Mouse (Mus musculus) spleen, postnatal 14 days (tissue): Measurements from ENCODE around the gene Sec14l3.
A peak's percentile ranks its signal among the peaks of the same experiment; 100 is the strongest.

Experiments used
- DNase-seq, 2 experiments: peaks; one replicate each; pipeline ENCODE4 v3.0.0; 2021 to 2022; ENCODE audit warnings: low spot score in 2 of 2

The Sec14l3 gene

DNA sequence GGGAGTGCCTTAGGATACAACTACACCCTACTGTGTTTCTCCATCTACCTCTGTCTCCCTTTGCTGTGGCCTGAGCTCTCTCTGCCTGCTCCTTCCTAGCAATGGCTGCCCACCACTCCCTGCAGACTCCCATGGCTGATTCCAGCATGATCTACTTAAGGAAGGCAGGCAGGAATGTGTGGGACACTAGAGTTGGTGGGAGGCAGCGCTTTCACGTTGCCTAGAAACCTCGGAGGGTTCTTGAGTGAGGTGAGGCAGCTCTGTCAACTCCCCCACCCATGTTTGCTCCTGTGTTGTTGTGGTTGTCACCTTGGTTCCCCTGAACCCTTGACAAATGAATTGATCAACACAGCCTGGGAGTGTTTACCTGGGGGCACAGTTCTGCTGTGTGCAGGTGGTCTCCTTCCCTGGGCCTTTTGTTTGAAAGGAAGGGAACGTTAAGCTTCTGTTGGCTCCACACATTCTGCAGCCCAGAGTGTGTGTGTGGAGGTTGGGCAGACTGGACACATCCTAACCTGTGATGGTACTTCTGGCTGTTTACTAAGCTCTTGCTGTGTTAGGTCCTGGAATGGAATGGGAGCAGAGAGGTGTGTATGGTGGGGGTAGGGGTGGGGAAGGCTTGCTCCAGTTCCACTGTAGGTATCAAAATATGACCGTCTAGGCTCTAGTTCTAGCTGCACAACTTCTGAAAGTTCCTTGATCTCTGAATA lies 3.6 kb upstream of the Sec14l3 start:
- DNase-seq, result no peak

- no peak for DNase-seq
Measured at GRCm38 (mm10) chr11:4062523-4062922, 2.1 kb upstream of the Sec14l3 start.

DNA sequence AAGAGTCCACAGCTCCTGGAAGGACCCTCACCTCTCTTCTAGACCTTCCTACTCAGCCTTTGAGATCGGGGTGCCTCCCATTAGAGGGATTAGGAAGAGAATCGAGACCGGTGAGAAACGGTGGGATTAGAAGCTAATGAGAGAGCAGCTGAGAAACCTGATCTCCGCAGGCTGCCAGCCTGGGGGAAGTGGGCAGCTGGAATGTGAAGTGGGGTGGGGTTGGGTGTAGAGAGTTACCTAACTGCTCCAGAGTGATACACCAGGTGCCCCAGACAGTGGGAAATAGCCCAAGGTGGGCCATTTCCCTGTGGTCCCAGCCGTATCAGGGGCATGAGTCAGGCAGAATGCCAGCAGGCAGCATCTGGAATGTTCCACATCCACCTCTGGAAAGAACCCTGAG lies 1.7 kb upstream of the Sec14l3 start:
- no peak for DNase-seq

DNA sequence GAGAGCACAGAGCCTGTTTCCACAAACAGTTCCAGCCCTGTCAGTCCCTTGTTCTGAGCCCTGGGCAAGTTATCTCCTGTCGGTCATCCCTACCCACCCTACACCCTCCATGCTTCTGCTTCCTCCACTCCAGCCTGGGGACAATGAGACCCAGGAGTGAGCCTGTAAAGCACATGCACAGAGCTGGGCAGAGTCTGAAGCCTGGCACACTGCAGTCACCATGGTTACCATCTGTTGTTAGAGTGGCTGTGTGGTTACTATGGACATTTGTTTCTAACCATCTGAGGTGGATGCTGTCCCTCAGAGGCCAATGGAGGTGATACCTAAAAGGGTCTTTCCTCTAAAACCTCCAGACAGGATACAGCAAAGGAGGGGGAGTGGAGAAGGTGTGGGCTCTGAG lies 5.0 kb downstream of the Sec14l3 start:
- no peak for DNase-seq

DNA sequence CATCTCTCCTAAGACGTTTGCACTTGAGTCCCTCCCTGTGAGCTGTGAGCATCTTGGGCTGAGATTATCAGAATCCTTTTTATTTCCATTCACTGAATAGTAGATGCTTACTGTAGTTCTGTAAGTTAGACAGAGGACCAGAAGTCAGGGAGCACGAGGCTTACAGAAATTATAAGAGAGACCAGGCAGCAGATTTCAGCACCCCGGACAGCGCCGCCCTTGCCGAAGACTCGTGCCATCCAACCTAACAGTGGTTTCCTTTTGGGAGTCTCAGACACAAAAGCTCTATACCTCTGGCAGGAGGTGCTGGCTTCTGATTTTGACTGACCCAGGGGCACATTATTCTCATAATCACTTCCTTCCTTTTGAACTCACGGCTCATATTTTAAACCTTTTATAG lies 12.0 kb downstream of the Sec14l3 start:
- peak in 1 of 2 experiments; percentile 17 for DNase-seq

GRCm38 (mm10) chr11:4078267-4078933 lies 13.8 kb downstream of the Sec14l3 start:
- DNase-seq, result no peak

DNA sequence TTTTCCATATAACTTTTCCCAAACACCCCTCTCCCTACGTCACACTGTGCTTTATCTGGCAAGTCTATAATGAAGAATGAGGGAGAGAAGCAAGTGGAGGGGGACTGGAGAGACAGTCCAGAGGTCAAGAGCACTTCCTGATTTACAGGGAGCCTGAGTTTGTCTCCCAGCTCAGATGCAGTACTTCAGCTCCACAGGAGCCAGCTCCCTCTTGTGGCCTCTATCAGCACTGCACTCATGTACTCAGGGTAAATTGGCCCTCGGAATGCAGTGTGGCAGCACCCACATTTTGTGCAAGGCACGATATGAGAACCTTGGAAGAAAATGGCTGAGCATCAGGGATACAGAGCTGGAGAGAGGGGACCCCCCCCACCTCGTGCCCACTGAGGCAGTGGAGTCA lies 15.6 kb downstream of the Sec14l3 start:
- peak in 1 of 2 experiments; percentile 49 for DNase-seq

DNA sequence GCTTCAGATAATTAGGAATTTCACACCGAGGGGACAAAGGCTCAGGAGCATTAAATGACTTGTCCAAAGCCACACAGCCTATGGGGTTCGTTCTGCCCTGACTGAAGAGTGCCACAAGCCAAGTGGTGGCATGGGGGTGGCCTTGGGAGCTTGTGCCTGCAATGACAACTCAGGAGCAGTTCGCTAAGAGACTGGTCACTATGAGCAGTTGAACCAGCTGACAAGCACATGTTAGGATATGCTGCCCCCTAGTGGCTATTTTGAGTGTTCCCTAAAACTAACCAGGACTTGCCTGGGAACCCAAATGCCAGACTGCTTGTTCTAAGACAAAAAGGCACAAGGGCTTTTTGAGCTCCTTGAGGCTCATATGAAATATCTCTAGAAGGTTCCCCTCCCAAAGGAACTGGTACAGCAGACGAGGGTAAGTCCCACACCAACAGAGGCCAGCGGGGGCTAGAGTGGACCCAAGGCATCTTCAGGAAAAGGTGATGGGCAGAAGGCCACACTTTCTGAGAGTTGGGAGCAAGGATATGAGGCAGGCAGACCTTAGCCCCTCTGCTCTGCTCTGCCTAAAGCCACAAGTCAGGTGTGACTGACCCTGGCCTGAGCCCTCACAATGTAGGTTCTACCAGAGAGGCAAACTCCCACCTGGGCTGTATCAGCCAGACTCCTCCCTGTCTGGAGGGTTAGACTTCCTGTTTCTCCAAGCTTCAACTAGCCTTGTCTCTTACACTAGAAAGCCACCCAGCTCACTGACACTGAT lies 18.9 kb downstream of the Sec14l3 start:
- DNase-seq, result peak in 1 of 2 experiments; percentile 18

DNA sequence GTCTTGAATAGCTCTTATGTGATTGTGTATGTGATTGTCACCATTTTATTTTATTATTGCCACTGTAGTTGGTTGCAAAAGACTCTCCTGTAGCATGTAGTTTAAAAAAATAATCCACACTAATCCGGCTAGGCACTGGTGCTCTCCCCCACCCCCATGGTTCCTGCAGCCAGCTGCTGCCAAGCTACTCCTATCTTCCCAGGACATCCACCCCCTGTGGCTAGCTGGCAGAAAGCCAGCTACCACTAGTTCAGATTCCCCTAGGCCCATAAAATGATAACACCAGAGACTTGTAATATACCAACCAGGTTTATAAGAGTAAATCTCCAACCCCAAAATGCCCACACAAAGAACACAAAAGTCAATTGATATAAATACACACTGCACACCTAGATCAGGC lies 21.6 kb downstream of the Sec14l3 start:
- no peak for DNase-seq

DNA sequence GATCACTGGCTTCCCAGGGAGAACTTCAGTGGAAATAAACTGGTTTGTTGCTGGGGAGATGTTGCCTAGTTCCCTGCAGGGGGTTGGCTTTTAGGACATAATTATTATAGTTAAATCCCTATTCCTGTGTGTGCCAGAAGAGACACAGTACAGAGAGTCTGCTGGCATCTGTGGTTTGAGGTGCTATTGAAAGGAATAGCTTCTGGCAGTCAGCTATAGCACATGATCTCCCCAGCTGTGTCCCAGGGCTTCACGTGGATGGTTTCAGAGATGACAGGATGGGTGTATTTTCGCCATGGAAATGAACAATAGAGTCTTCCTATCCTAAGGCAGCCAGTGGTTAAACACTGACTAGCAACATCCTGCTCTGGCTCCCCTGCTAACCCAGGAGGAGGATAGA lies 22.6 kb downstream of the Sec14l3 start:
- no peak for DNase-seq

GRCm38 (mm10) chr11:4093459-4094377 lies 29.1 kb downstream of the Sec14l3 start:
- no peak for DNase-seq

GRCm38 (mm10) chr11:4094378-4095170 lies 29.9 kb downstream of the Sec14l3 start:
- peak; percentile 60 to 78 for DNase-seq

DNA sequence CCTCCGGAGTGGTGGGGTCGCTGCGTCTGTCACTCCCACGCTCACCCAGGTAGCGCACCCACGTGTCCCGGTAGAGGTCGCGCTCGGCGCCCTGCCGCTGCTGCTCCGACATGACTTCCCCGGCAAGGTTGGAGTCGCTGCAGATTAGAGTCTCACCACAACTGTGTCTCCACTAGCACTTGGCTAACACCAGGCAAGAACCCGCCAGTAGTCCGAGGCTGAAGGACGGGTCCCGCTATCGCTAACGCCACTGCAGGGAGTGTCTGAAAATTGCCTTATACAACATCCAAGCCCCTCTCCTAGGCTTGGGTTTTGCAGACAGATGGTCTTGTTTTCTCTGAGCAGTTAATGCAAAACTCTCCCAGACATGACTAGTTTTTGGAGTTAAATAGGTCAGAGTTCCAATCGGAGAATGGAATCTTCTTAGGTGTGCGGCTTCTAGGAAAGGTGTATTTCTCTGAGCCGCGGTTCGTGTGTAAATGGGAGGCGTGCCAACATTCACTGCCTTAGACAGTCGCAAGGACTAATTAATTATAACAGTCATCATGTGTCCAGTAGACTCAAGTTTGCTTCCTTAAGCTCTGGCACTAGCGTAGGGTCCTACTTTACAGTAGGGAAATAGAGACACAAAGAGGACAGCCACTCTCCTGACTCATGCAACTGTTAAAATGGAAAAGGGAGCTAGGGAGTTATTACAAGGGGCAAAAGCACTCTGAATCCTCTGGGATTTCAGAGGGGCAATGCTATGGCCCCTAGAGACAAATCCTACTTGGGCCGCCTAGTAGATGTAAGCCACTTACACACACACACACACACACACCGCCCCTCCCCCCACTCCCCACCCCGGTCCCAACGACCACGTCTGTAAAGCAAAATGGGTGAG lies 30.8 kb downstream of the Sec14l3 start, which contains the start of gene Mtfp1:
Gene Mtfp1, minus strand, starts transcription at position 275 of the 883 bp plus-strand sequence.
- DNase-seq, result peak; percentile 35 to 49

- peak; percentile 95 to 96 for DNase-seq
Measured at GRCm38 (mm10) chr11:4096054-4096984, 31.7 kb downstream of the Sec14l3 start.

- DNase-seq, result no peak
Measured at GRCm38 (mm10) chr11:4097091-4097621, 32.5 kb downstream of the Sec14l3 start.

- DNase-seq, result no peak
Measured at GRCm38 (mm10) chr11:4098120-4098519, 33.5 kb downstream of the Sec14l3 start.

DNA sequence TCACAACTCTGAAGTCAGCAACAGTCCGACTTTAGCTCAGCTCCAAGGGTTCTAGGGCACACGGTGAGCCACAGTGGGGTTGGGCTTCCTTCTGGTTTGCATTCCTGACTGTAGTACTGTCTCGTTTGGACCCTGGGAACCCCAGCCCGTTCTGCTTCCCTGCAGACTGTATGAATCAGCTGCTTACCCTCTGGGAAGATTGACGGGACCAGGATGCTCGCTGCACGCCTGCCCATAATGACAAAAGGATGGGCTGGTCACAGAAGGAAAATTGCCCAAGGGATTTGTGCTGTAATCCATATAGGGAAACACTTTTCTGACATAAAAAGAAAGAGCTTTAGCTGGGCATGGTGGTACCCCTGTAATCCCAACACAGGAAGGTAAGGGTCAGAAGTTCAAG lies 34.2 kb downstream of the Sec14l3 start:
- no peak for DNase-seq

- DNase-seq, result no peak
Measured at GRCm38 (mm10) chr11:4099447-4099846, 34.8 kb downstream of the Sec14l3 start.
